Mouse (Mus musculus) myocyte (in vitro differentiated cells): ENCODE measurements around the gene Zc3h12c. TPM values are rescaled to one million over a fixed set of nuclear protein-coding genes. Genes with fewer than 3 reads are reported as not detected.

Experiments
- H3K27me3 ChIP-seq: one replicate; pipeline ENCODE4 v1.6.1; 2011; ENCODE audit not compliant: control insufficient read depth, insufficient read depth, insufficient read length
- H3K36me3 ChIP-seq: one replicate; pipeline ENCODE4 v1.6.1; 2011; ENCODE audit not compliant: control insufficient read depth, insufficient read depth
- H3K4me2 ChIP-seq: one replicate; pipeline ENCODE4 v1.6.1; 2011; ENCODE audit warnings: low read depth, control low read depth
- H3K4me3 ChIP-seq: one replicate; pipeline ENCODE4 v1.5.1; 2011; ENCODE audit warnings: mild to moderate bottlenecking, control low read depth, moderate library complexity
- H3K79me2 ChIP-seq: one replicate; pipeline ENCODE4 v1.6.1; 2011; ENCODE audit not compliant: control insufficient read depth, insufficient read depth
- H3ac ChIP-seq: one replicate; pipeline ENCODE4 v1.6.1; 2011; ENCODE audit not compliant: control insufficient read depth, insufficient read length
- CEBPB ChIP-seq: IDR thresholded peaks from 2 replicates; pipeline ENCODE4 v1.6.1; 2011; ENCODE audit warnings: mild to moderate bottlenecking, moderate library complexity; ENCODE audit not compliant: poor library complexity, insufficient read depth, severe bottlenecking
- E2F4 ChIP-seq: IDR thresholded peaks from one replicate; pipeline ENCODE4 v1.6.1; 2011; ENCODE audit warnings: mild to moderate bottlenecking, control low read depth, moderate library complexity; ENCODE audit not compliant: insufficient read depth
- MAX ChIP-seq: IDR thresholded peaks from one replicate; pipeline ENCODE4 v1.6.1; 2011; ENCODE audit warnings: low read depth, mild to moderate bottlenecking, control low read depth
- MYOD1 ChIP-seq, 3 experiments: IDR thresholded peaks; one replicate each; pipeline ENCODE4 v1.6.1; 2011; ENCODE audit warnings: control low read depth in 2 of 3, low read depth in 2 of 3, mild to moderate bottlenecking in 2 of 3, moderate library complexity in 1 of 3; ENCODE audit not compliant: insufficient read length in 2 of 3, control insufficient read depth in 1 of 3
- MYOG ChIP-seq, 3 experiments: IDR thresholded peaks; one replicate each; pipeline ENCODE4 v1.6.1; 2011; ENCODE audit warnings: control low read depth in 2 of 3, low read depth in 2 of 3, mild to moderate bottlenecking in 2 of 3; ENCODE audit not compliant: insufficient read length in 2 of 3, control insufficient read depth in 1 of 3, insufficient read depth in 1 of 3
- POLR2A ChIP-seq: IDR thresholded peaks from one replicate; pipeline ENCODE4 v1.6.1; 2011; ENCODE audit warnings: low read depth, mild to moderate bottlenecking, control low read depth, moderate library complexity; ENCODE audit not compliant: insufficient read length
- POLR2AphosphoS2 ChIP-seq: IDR thresholded peaks from one replicate; pipeline ENCODE4 v1.6.1; 2011; ENCODE audit warnings: low read depth, control low read depth; ENCODE audit not compliant: insufficient read length
- REST ChIP-seq: IDR thresholded peaks from one replicate; pipeline ENCODE4 v1.6.1; 2011; ENCODE audit warnings: mild to moderate bottlenecking, control low read depth, moderate library complexity; ENCODE audit not compliant: insufficient read depth, insufficient read length
- SRF ChIP-seq: IDR thresholded peaks from one replicate; pipeline ENCODE4 v1.6.1; 2011; ENCODE audit warnings: low read depth; ENCODE audit not compliant: control insufficient read depth, insufficient read length
- TCF12 ChIP-seq: IDR thresholded peaks from one replicate; pipeline ENCODE4 v1.6.1; 2011; ENCODE audit warnings: mild to moderate bottlenecking, control low read depth; ENCODE audit not compliant: poor library complexity, insufficient read depth, severe bottlenecking
- TCF3 ChIP-seq: IDR thresholded peaks from one replicate; pipeline ENCODE4 v1.6.1; 2011; ENCODE audit warnings: low read depth, control low read depth; ENCODE audit not compliant: insufficient read length
- USF1 ChIP-seq: IDR thresholded peaks from one replicate; pipeline ENCODE4 v1.6.1; 2011; ENCODE audit warnings: low read depth, mild to moderate bottlenecking, control low read depth, moderate library complexity
- polyA plus RNA-seq: library from polyadenylated mRNA; unstranded; fragments of >200 nt; fragmentation: generic; extraction: Trizol; gene quantifications from one replicate; pipeline ENCODE4 v1.2.1, GENCODE M21; 2012; ENCODE audit warnings: missing spikeins

The Zc3h12c gene
- polyA plus RNA-seq, 1 experiment, result 1.2 TPM

GRCm38 (mm10) chr9:52110738-52111137 is 57.6 kb downstream of the Zc3h12c start:
- Histone ChIP-seq H3K4me2 (no peak overlapping the region), H3ac (no peak overlapping the region), H3K27me3 (no peaks in the 10 kb centered on the region), H3K79me2 (no peaks in the 10 kb centered on the region), H3K4me3 (no peak overlapping the region), H3K36me3 (peaks cover 4% of the 10 kb centered on the region)
- TF ChIP-seq REST (no peak), MYOG (IDR thresholded peaks at IDR 0.05; ENCODE audit: control insufficient read depth in 1 of 3, insufficient read depth in 1 of 3, insufficient read length in 2 of 3, low read depth in 2 of 3) (no peak)

GRCm38 (mm10) chr9:52107161-52107560 is 61.2 kb downstream of the Zc3h12c start:
- TF ChIP-seq MAX (no peak), POLR2A (no peak), E2F4 (no peak), TCF12 (no peak), POLR2AphosphoS2 (no peak), TCF3 (no peak), MYOG (IDR thresholded peaks at IDR 0.05; ENCODE audit: control insufficient read depth in 1 of 3, insufficient read depth in 1 of 3, insufficient read length in 2 of 3, low read depth in 2 of 3) (no peak), REST (no peak), USF1 (no peak), CEBPB (no peak), MYOD1 (IDR thresholded peaks at IDR 0.05; ENCODE audit: control insufficient read depth in 1 of 3, insufficient read length in 2 of 3, low read depth in 2 of 3) (no peak)
- H3K4me3 ChIP-seq, result no peak overlapping the region
- no peak overlapping the region for H3K4me2 ChIP-seq
- H3ac ChIP-seq, result no peak overlapping the region
- peaks cover 4% of the 10 kb centered on the region for H3K36me3 ChIP-seq
- H3K79me2 ChIP-seq, result no peaks in the 10 kb centered on the region
- H3K27me3 ChIP-seq, result no peaks in the 10 kb centered on the region

- Histone ChIP-seq H3K27me3 (no peaks in the 10 kb centered on the region), H3K79me2 (no peaks in the 10 kb centered on the region), H3ac (no peak overlapping the region), H3K4me3 (no peak overlapping the region), H3K36me3 (no peaks in the 10 kb centered on the region), H3K4me2 (no peak overlapping the region)
- TF ChIP-seq CEBPB (no peak), MAX (no peak), E2F4 (no peak), POLR2AphosphoS2 (no peak), USF1 (no peak), SRF (no peak), REST (no peak), TCF12 (no peak), MYOD1 (IDR thresholded peaks at IDR 0.05; ENCODE audit: control insufficient read depth in 1 of 3, insufficient read length in 2 of 3, low read depth in 2 of 3) (no peak), MYOG (IDR thresholded peaks at IDR 0.05; ENCODE audit: control insufficient read depth in 1 of 3, insufficient read depth in 1 of 3, insufficient read length in 2 of 3, low read depth in 2 of 3) (no peak), POLR2A (no peak)
Observed at GRCm38 (mm10) chr9:52105423-52105822, 62.9 kb downstream of the Zc3h12c start.

DNA sequence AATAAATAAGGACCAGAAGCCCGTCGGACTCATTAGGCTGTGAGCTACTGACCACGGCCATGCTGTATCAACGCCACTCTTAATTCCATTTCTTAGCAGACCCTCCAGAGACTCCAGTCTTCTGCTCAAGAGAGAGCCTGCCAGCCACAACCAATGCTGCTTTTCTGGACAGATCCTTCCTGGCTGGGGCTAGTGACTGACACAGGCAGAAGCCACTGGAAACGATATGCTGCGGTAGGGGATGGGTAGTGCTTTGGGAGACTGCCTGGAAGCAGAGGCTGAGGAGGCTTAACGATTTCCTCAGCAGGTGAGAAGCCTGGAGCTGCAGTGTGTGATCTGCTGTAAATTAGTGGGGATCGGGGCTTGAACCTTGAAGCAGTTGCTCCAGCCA is 64.2 kb downstream of the Zc3h12c start:
- no peak for TF ChIP-seq CEBPB
- TF ChIP-seq MYOG (IDR thresholded peaks at IDR 0.05; ENCODE audit: control insufficient read depth in 1 of 3, insufficient read depth in 1 of 3, insufficient read length in 2 of 3, low read depth in 2 of 3), result no peak
- TF ChIP-seq POLR2A, result no peak
- TF ChIP-seq MAX, result no peak
- no peak for TF ChIP-seq MYOD1 (IDR thresholded peaks at IDR 0.05; ENCODE audit: control insufficient read depth in 1 of 3, insufficient read length in 2 of 3, low read depth in 2 of 3)
- TF ChIP-seq SRF, result no peak
- no peak for TF ChIP-seq TCF3
- no peak for TF ChIP-seq E2F4
- TF ChIP-seq REST, result no peak
- no peak for TF ChIP-seq TCF12
- TF ChIP-seq USF1, result no peak
- no peak for TF ChIP-seq POLR2AphosphoS2
- no peak overlapping the region for H3K4me3 ChIP-seq
- no peak overlapping the region for H3K4me2 ChIP-seq
- no peaks in the 10 kb centered on the region for H3K36me3 ChIP-seq
- no peak overlapping the region for H3ac ChIP-seq
- no peaks in the 10 kb centered on the region for H3K27me3 ChIP-seq
- H3K79me2 ChIP-seq, result no peaks in the 10 kb centered on the region

GRCm38 (mm10) chr9:52103448-52104224 is 64.7 kb downstream of the Zc3h12c start:
- H3ac ChIP-seq, result no peak overlapping the region
- no peak for TF ChIP-seq SRF
- H3K4me3 ChIP-seq, result no peak overlapping the region
- H3K79me2 ChIP-seq, result no peaks in the 10 kb centered on the region
- H3K36me3 ChIP-seq, result no peaks in the 10 kb centered on the region
- no peaks in the 10 kb centered on the region for H3K27me3 ChIP-seq
- H3K4me2 ChIP-seq, result no peak overlapping the region
